Mouse (Mus musculus): ENCODE results near the gene Slc7a5. TPM values are rescaled to one million over a fixed set of nuclear protein-coding genes. Genes with fewer than 3 reads are reported as not detected.

Gene Slc7a5
- polyA plus RNA-seq, 1 experiment from 2014 or later: 13.4 TPM

- WGBS: 55% methylated on average over 12 of the region's 12 CpGs
- no peaks in the 10 kb centered on the region; the same call in 1 of the 2 replicates for H3K27me3 ChIP-seq
- H3K36me3 ChIP-seq: no peaks in the 10 kb centered on the region
- no peaks in the 10 kb centered on the region for H3K9me3 ChIP-seq
- ATAC-seq (ENCODE audit: insufficient number of reproducible peaks, insufficient read depth, low FRiP score, low TSS enrichment, low read depth): no peak
- 0 out of 2 replicates have a peak overlapping the region, but pooled peaks have one; percentile 37 for H3K27ac ChIP-seq
- H3K9ac ChIP-seq (replicated peaks): no peak overlapping the region
- H3K4me3 ChIP-seq (replicated peaks): no peak overlapping the region
- peaks cover 11% of the 10 kb centered on the region for H3K4me1 ChIP-seq (replicated peaks)
- H3K4me2 ChIP-seq: no peak overlapping the region
Measured at GRCm38 (mm10) chr8:121935341-121936294, 28.1 kb upstream of the Slc7a5 start.

- Histone ChIP-seq H3K4me3 (replicated peaks) (no peak overlapping the region), H3K9ac (replicated peaks) (no peak overlapping the region), H3K27me3 (no peaks in the 10 kb centered on the region; the same call in 1 of the 2 replicates), H3K27ac (0 out of 2 replicates have a peak overlapping the region, but pooled peaks have one; percentile 37), H3K9me3 (no peaks in the 10 kb centered on the region), H3K4me2 (no peak overlapping the region), H3K36me3 (no peaks in the 10 kb centered on the region), H3K4me1 (replicated peaks) (peaks cover 11% of the 10 kb centered on the region)
- ATAC-seq (ENCODE audit: insufficient number of reproducible peaks, insufficient read depth, low FRiP score, low TSS enrichment, low read depth): no peak
Measured at GRCm38 (mm10) chr8:121934923-121935322, 27.4 kb upstream of the Slc7a5 start.

- no peaks in the 10 kb centered on the region; the same call in 1 of the 2 replicates for H3K27me3 ChIP-seq
- ATAC-seq (ENCODE audit: insufficient number of reproducible peaks, insufficient read depth, low FRiP score, low TSS enrichment, low read depth): no peak
- H3K4me3 ChIP-seq (replicated peaks): no peak overlapping the region
- no peaks in the 10 kb centered on the region for H3K36me3 ChIP-seq
- H3K9ac ChIP-seq (replicated peaks): no peak overlapping the region
- 0 out of 2 replicates have a peak overlapping the region, but pooled peaks have one; percentile 37 for H3K27ac ChIP-seq
- H3K4me1 ChIP-seq (replicated peaks): peaks cover 11% of the 10 kb centered on the region
- 36% methylated on average over 4 of the region's 4 CpGs for WGBS
- no peaks in the 10 kb centered on the region for H3K9me3 ChIP-seq
- no peak overlapping the region for H3K4me2 ChIP-seq
Measured at GRCm38 (mm10) chr8:121934506-121934905, 27.0 kb upstream of the Slc7a5 start.

- H3K4me3 ChIP-seq (replicated peaks): no peak overlapping the region
- H3K4me1 ChIP-seq (replicated peaks): peaks cover 11% of the 10 kb centered on the region
- H3K27me3 ChIP-seq: no peaks in the 10 kb centered on the region
- no peaks in the 10 kb centered on the region for H3K36me3 ChIP-seq
- no peak overlapping the region for H3K4me2 ChIP-seq
- 88% methylated on average over 14 of the region's 14 CpGs for WGBS
- H3K9ac ChIP-seq (replicated peaks): no peak overlapping the region
- no peak for ATAC-seq (ENCODE audit: insufficient number of reproducible peaks, insufficient read depth, low FRiP score, low TSS enrichment, low read depth)
- no peak overlapping the region for H3K27ac ChIP-seq
- no peaks in the 10 kb centered on the region for H3K9me3 ChIP-seq
Measured at GRCm38 (mm10) chr8:121932668-121933520, 25.4 kb upstream of the Slc7a5 start.

- Histone ChIP-seq H3K4me1 (replicated peaks) (peaks cover 11% of the 10 kb centered on the region), H3K36me3 (no peaks in the 10 kb centered on the region), H3K4me3 (replicated peaks) (no peak overlapping the region), H3K9ac (replicated peaks) (no peak overlapping the region), H3K9me3 (no peaks in the 10 kb centered on the region), H3K27ac (no peak overlapping the region), H3K4me2 (no peak overlapping the region), H3K27me3 (no peaks in the 10 kb centered on the region)
- WGBS: 82% methylated on average over 12 of the region's 12 CpGs
- ATAC-seq (ENCODE audit: insufficient number of reproducible peaks, insufficient read depth, low FRiP score, low TSS enrichment, low read depth): no peak
Measured at GRCm38 (mm10) chr8:121932026-121932667, 24.7 kb upstream of the Slc7a5 start.

GRCm38 (mm10) chr8:121931571-121931970, 24.1 kb upstream of the Slc7a5 start:
- no peak for ATAC-seq (ENCODE audit: insufficient number of reproducible peaks, insufficient read depth, low FRiP score, low TSS enrichment, low read depth)
- no peak overlapping the region for H3K9ac ChIP-seq (replicated peaks)
- no peaks in the 10 kb centered on the region for H3K27me3 ChIP-seq
- no peaks in the 10 kb centered on the region for H3K36me3 ChIP-seq
- no peak overlapping the region for H3K4me3 ChIP-seq (replicated peaks)
- no peaks in the 10 kb centered on the region for H3K9me3 ChIP-seq
- 85% methylated on average over 7 of the region's 7 CpGs for WGBS
- H3K4me1 ChIP-seq (replicated peaks): peaks cover 11% of the 10 kb centered on the region
- no peak overlapping the region for H3K27ac ChIP-seq
- H3K4me2 ChIP-seq: no peak overlapping the region

- Histone ChIP-seq H3K36me3 (no peaks in the 10 kb centered on the region), H3K27me3 (no peaks in the 10 kb centered on the region), H3K27ac (no peak overlapping the region), H3K4me2 (no peak overlapping the region), H3K4me1 (replicated peaks) (peaks cover 8% of the 10 kb centered on the region), H3K9ac (replicated peaks) (no peak overlapping the region), H3K9me3 (no peaks in the 10 kb centered on the region), H3K4me3 (replicated peaks) (no peak overlapping the region)
- no peak for ATAC-seq (ENCODE audit: insufficient number of reproducible peaks, insufficient read depth, low FRiP score, low TSS enrichment, low read depth)
- WGBS: 80% methylated on average over 4 of the region's 4 CpGs
Measured at GRCm38 (mm10) chr8:121930047-121930446, 22.6 kb upstream of the Slc7a5 start.

- Histone ChIP-seq H3K9ac (replicated peaks) (no peak overlapping the region), H3K4me2 (no peak overlapping the region), H3K36me3 (no peaks in the 10 kb centered on the region), H3K27ac (no peak overlapping the region), H3K9me3 (no peaks in the 10 kb centered on the region), H3K4me3 (replicated peaks) (no peak overlapping the region), H3K27me3 (no peaks in the 10 kb centered on the region), H3K4me1 (replicated peaks) (no peaks in the 10 kb centered on the region; the same call in 1 of the 2 replicates)
- no peak for ATAC-seq (ENCODE audit: insufficient number of reproducible peaks, insufficient read depth, low FRiP score, low TSS enrichment, low read depth)
- WGBS: 45% methylated on average over 8 of the region's 8 CpGs
Measured at GRCm38 (mm10) chr8:121927316-121927715, 19.8 kb upstream of the Slc7a5 start.

GRCm38 (mm10) chr8:121926266-121926665, 18.8 kb upstream of the Slc7a5 start:
- no peak overlapping the region for H3K27ac ChIP-seq
- H3K4me1 ChIP-seq (replicated peaks): no peaks in the 10 kb centered on the region; the same call in 1 of the 2 replicates
- no peak for ATAC-seq (ENCODE audit: insufficient number of reproducible peaks, insufficient read depth, low FRiP score, low TSS enrichment, low read depth)
- H3K27me3 ChIP-seq: no peaks in the 10 kb centered on the region
- no peaks in the 10 kb centered on the region for H3K36me3 ChIP-seq
- no peak overlapping the region for H3K9ac ChIP-seq (replicated peaks)
- no peaks in the 10 kb centered on the region for H3K9me3 ChIP-seq
- 59% methylated on average over 8 of the region's 8 CpGs for WGBS
- no peak overlapping the region for H3K4me2 ChIP-seq
- H3K4me3 ChIP-seq (replicated peaks): no peak overlapping the region

GRCm38 (mm10) chr8:121925624-121926023, 18.1 kb upstream of the Slc7a5 start:
- H3K27me3 ChIP-seq: no peaks in the 10 kb centered on the region
- 34% methylated on average over 10 of the region's 10 CpGs for WGBS

More at GRCm38 (mm10) chr8:121925624-121926023, 18.1 kb upstream of the Slc7a5 start:
- H3K27ac ChIP-seq: no peak overlapping the region
- ATAC-seq (ENCODE audit: insufficient number of reproducible peaks, insufficient read depth, low FRiP score, low TSS enrichment, low read depth): no peak
- no peak overlapping the region for H3K4me2 ChIP-seq
- H3K4me1 ChIP-seq (replicated peaks): no peaks in the 10 kb centered on the region; the same call in 1 of the 2 replicates
- no peaks in the 10 kb centered on the region for H3K36me3 ChIP-seq
- H3K9me3 ChIP-seq: no peaks in the 10 kb centered on the region
- no peak overlapping the region for H3K9ac ChIP-seq (replicated peaks)
- no peak overlapping the region for H3K4me3 ChIP-seq (replicated peaks)
